Mouse (Mus musculus): ENCODE measurements around the gene Sfswap. TPM values are rescaled to one million over a fixed set of nuclear protein-coding genes. Genes with fewer than 3 reads are reported as not detected.

Gene Sfswap
- total RNA-seq, 1 experiment, result 69.5 TPM

GRCm38 (mm10) chr5:129586471-129586870 is 85.5 kb downstream of the Sfswap start:
- Histone ChIP-seq H3K9ac (ENCODE audit: insufficient read depth, low read depth, low read length, poor library complexity, severe bottlenecking) (no peak overlapping the region), H3K36me3 (ENCODE audit: control insufficient read depth, insufficient read depth, low read length, poor library complexity, severe bottlenecking) (no peaks in the 10 kb centered on the region)

DNA sequence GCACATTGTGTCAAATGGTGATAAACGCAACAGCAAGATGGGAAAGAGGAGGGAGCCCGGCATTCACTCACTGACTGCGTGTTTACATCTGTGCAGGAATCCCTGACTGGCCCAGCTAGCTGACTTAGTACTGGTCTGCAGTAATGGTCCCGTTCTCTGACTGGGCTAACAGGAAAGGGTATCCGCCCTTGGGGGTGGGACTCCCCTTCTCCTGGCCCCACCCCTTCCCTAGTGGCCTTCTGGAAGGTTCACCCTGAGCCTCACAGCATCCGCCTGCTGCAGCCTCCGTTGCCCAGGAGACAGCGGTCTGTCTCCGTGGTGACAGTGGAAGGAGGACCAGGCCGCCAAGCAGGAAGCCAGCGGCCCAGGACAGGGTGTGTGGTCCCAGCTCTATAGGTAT is 89.9 kb downstream of the Sfswap start:
- Histone ChIP-seq H3K4me3 (ENCODE audit: insufficient read depth in 1 of 2, low read depth in 1 of 2, low read length in 2 of 2, poor library complexity in 1 of 2, severe bottlenecking in 1 of 2) (no peak overlapping the region), H3K9me3 (ENCODE audit: control insufficient read depth, insufficient read depth, low read depth, low read length) (no peaks in the 10 kb centered on the region), H3K9ac (ENCODE audit: insufficient read depth, low read depth, low read length, poor library complexity, severe bottlenecking) (no peak overlapping the region), H3K36me3 (ENCODE audit: control insufficient read depth, insufficient read depth, low read length, poor library complexity, severe bottlenecking) (peaks cover 2% of the 10 kb centered on the region; the same call in 1 of the 2 replicates), H3K27ac (ENCODE audit: insufficient read depth, low read depth, low read length, poor library complexity, severe bottlenecking) (no peak overlapping the region), H3K4me1 (ENCODE audit: control insufficient read depth in 2 of 2, insufficient read depth in 2 of 2, low read length in 2 of 2, poor library complexity in 1 of 2) (peaks cover 0 to 11% of the 10 kb centered on the region in 2 experiments; a peak in 1 of 4 replicates)
- TF ChIP-seq ZC3H11A (IDR thresholded peaks at IDR 0.05; ENCODE audit: borderline replicate concordance, low read depth, low read length) (no peak), ZNF384 (IDR thresholded peaks at IDR 0.05; ENCODE audit: low read depth, low read length) (no peak), HCFC1 (IDR thresholded peaks at IDR 0.05; ENCODE audit: borderline replicate concordance, insufficient read depth, low read length) (no peak), MAFK (IDR thresholded peaks at IDR 0.05; ENCODE audit: insufficient read depth, low read depth, low read length) (no peak), CHD2 (IDR thresholded peaks at IDR 0.05; ENCODE audit: low read depth, low read length) (no peak)
- no peak for DNase-seq (ENCODE audit: low read depth, low spot score)
- in situ Hi-C loops (cut with MboI; ENCODE audit: low sequenced_read_pairs in 2 of 2, unreplicated experiment in 2 of 2), result loop anchor here (5.0 to 25.0 kb wide), 2 partner anchors 404 to 529 kb away; no protein-coding TSS in a partner anchor

More at GRCm38 (mm10) chr5:129586471-129586870, 85.5 kb downstream of the Sfswap start:
- DNase-seq (ENCODE audit: low read depth, low spot score), result no peak
- no peaks in the 10 kb centered on the region for H3K9me3 ChIP-seq (ENCODE audit: control insufficient read depth, insufficient read depth, low read depth, low read length)
- peaks cover 0 to 9% of the 10 kb centered on the region in 2 experiments; a peak in 2 of 4 replicates for H3K4me1 ChIP-seq (ENCODE audit: control insufficient read depth in 2 of 2, insufficient read depth in 2 of 2, low read length in 2 of 2, poor library complexity in 1 of 2)
- no peak for TF ChIP-seq ZNF384 (IDR thresholded peaks at IDR 0.05; ENCODE audit: low read depth, low read length)
- TF ChIP-seq HCFC1 (IDR thresholded peaks at IDR 0.05; ENCODE audit: borderline replicate concordance, insufficient read depth, low read length), result no peak
- TF ChIP-seq MAFK (IDR thresholded peaks at IDR 0.05; ENCODE audit: insufficient read depth, low read depth, low read length), result no peak
- no peak for TF ChIP-seq CHD2 (IDR thresholded peaks at IDR 0.05; ENCODE audit: low read depth, low read length)
- no peak for TF ChIP-seq ZC3H11A (IDR thresholded peaks at IDR 0.05; ENCODE audit: borderline replicate concordance, low read depth, low read length)
- no peak overlapping the region for H3K27ac ChIP-seq (ENCODE audit: insufficient read depth, low read depth, low read length, poor library complexity, severe bottlenecking)
- in situ Hi-C loops (cut with MboI; ENCODE audit: low sequenced_read_pairs in 2 of 2, unreplicated experiment in 2 of 2), result loop anchor here (10.0 to 25.0 kb wide), 2 partner anchors 399 to 522 kb away; no protein-coding TSS in a partner anchor
- H3K4me3 ChIP-seq (ENCODE audit: insufficient read depth in 1 of 2, low read depth in 1 of 2, low read length in 2 of 2, poor library complexity in 1 of 2, severe bottlenecking in 1 of 2), result peak overlapping the region in 1 of 2 experiments; percentile 21; a peak in 1 of 4 replicates

- Histone ChIP-seq H3K4me1 (ENCODE audit: control insufficient read depth in 2 of 2, insufficient read depth in 2 of 2, low read length in 2 of 2, poor library complexity in 1 of 2) (peaks cover 0 to 16% of the 10 kb centered on the region in 2 experiments; a peak in 1 of 4 replicates), H3K4me3 (ENCODE audit: insufficient read depth in 1 of 2, low read depth in 1 of 2, low read length in 2 of 2, poor library complexity in 1 of 2, severe bottlenecking in 1 of 2) (no peak overlapping the region; a peak in 1 of 4 replicates), H3K9me3 (ENCODE audit: control insufficient read depth, insufficient read depth, low read depth, low read length) (no peaks in the 10 kb centered on the region), H3K36me3 (ENCODE audit: control insufficient read depth, insufficient read depth, low read length, poor library complexity, severe bottlenecking) (peaks cover 2% of the 10 kb centered on the region; the same call in 1 of the 2 replicates), H3K9ac (ENCODE audit: insufficient read depth, low read depth, low read length, poor library complexity, severe bottlenecking) (no peak overlapping the region), H3K27ac (ENCODE audit: insufficient read depth, low read depth, low read length, poor library complexity, severe bottlenecking) (no peak overlapping the region)
- DNase-seq (ENCODE audit: low read depth, low spot score), result peak; percentile 63
- TF ChIP-seq ZC3H11A (IDR thresholded peaks at IDR 0.05; ENCODE audit: borderline replicate concordance, low read depth, low read length) (peak; percentile 93; the same call in 1 of the 2 replicates), CHD2 (IDR thresholded peaks at IDR 0.05; ENCODE audit: low read depth, low read length) (no peak)
- in situ Hi-C loops (cut with MboI; ENCODE audit: low sequenced_read_pairs in 2 of 2, unreplicated experiment in 2 of 2), result loop anchor here (5.0 to 25.0 kb wide), 2 partner anchors 407 to 532 kb away; no protein-coding TSS in a partner anchor
These were observed 93.4 kb downstream of the Sfswap start for GRCm38 (mm10) chr5:129594116-129595114.

DNA sequence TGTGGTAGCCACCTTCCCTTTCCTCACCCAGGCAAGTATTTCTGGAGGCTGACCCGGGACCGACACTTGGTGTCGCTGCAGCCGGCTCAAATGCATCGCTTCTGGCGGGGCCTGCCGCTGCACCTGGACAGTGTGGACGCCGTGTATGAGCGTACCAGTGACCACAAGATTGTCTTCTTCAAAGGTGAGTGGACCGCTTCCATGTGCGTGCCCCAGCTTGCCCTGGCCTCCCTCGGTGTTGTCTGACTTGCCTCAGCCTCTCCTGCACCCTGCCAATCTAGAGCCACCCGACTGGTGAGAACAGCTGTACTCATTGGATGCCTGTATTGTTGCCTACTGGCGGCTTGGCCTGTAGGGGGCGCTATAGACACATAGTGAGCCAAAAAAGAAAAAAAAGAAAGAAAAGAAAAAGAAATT is 101.1 kb downstream of the Sfswap start:
- no peak overlapping the region for H3K27ac ChIP-seq (ENCODE audit: insufficient read depth, low read depth, low read length, poor library complexity, severe bottlenecking)
- in situ Hi-C loops (cut with MboI; ENCODE audit: low sequenced_read_pairs in 2 of 2, unreplicated experiment in 2 of 2), result no loop called here
- H3K9ac ChIP-seq (ENCODE audit: insufficient read depth, low read depth, low read length, poor library complexity, severe bottlenecking), result peak overlapping the region; percentile 63; the same call in 1 of the 2 replicates
- peaks cover 1 to 4% of the 10 kb centered on the region in 2 experiments; a peak in 1 of 4 replicates for H3K4me1 ChIP-seq (ENCODE audit: control insufficient read depth in 2 of 2, insufficient read depth in 2 of 2, low read length in 2 of 2, poor library complexity in 1 of 2)
- H3K9me3 ChIP-seq (ENCODE audit: control insufficient read depth, insufficient read depth, low read depth, low read length), result no peaks in the 10 kb centered on the region
- TF ChIP-seq ZC3H11A (IDR thresholded peaks at IDR 0.05; ENCODE audit: borderline replicate concordance, low read depth, low read length), result no peak
- peak; percentile 96 for TF ChIP-seq ZNF384 (IDR thresholded peaks at IDR 0.05; ENCODE audit: low read depth, low read length)
- TF ChIP-seq HCFC1 (IDR thresholded peaks at IDR 0.05; ENCODE audit: borderline replicate concordance, insufficient read depth, low read length), result no peak
- 0 out of 2 replicates have a peak, but pooled peaks have one; percentile 13 for TF ChIP-seq MAFK (IDR thresholded peaks at IDR 0.05; ENCODE audit: insufficient read depth, low read depth, low read length)
- TF ChIP-seq CHD2 (IDR thresholded peaks at IDR 0.05; ENCODE audit: low read depth, low read length), result 0 out of 2 replicates have a peak, but pooled peaks have one; percentile 18
- H3K36me3 ChIP-seq (ENCODE audit: control insufficient read depth, insufficient read depth, low read length, poor library complexity, severe bottlenecking), result no peaks in the 10 kb centered on the region; the same call in 1 of the 2 replicates
- DNase-seq (ENCODE audit: low read depth, low spot score), result peak; percentile 67
- peak overlapping the region; percentile 66 to 85 for H3K4me3 ChIP-seq (ENCODE audit: insufficient read depth in 1 of 2, low read depth in 1 of 2, low read length in 2 of 2, poor library complexity in 1 of 2, severe bottlenecking in 1 of 2)
